In genomic region chr2:34963371-34963956, GRCm38 (mm10) we compare ENCODE assay signal across 9 mouse cellular contexts. TPM values are rescaled to one million over a fixed set of nuclear protein-coding genes. Genes with fewer than 3 reads are reported as not detected.
DNase-seq lines count a peak whose midpoint lies in the region; ATAC-seq and TF ChIP-seq lines count a peak whose summit lies in the region.
"Had no signal": no experiment of that assay in that cellular context is flagged by ENCODE, and none has a peak within 500 bp of the region (broad histone marks: within the 10 kb centered on the region; RNA-seq: fewer than 3 reads in every experiment).

No protein-coding gene starts in this region.

- peaks cover 0 to 20% of the 10 kb centered on the region in 2 experiments; a peak in 2 of 4 replicates for H3K4me1 ChIP-seq in MEL (ENCODE audit: control insufficient read depth in 1 of 2, insufficient read depth in 2 of 2, low read length in 2 of 2)
- peaks cover 23% of the 10 kb centered on the region for H3K4me1 ChIP-seq in kidney, embryonic 16.5 days (ENCODE audit: insufficient read depth, low read length)
- H3K4me1 ChIP-seq in small intestine, adult 2 months (ENCODE audit: control insufficient read depth, insufficient read depth, insufficient read length, low read length) = peaks cover 14% of the 10 kb centered on the region
- H3K4me1 ChIP-seq in intestine, embryonic 15.5 days (replicated peaks) = peaks cover 13% of the 10 kb centered on the region; the same call in 1 of the 2 replicates

- H3K9ac ChIP-seq in MEL (ENCODE audit: control insufficient read depth, low read depth, low read length, poor library complexity, severe bottlenecking) = peak overlapping the region; percentile 37; the same call in 1 of the 2 replicates
- H3K9ac ChIP-seq in kidney, embryonic 16.5 days (replicated peaks; ENCODE audit: low read length) = 0 out of 2 replicates have a peak overlapping the region, but pooled peaks have one; percentile 10
- no peak overlapping the region for H3K9ac ChIP-seq in intestine, embryonic 15.5 days
- H3K9ac ChIP-seq: hindbrain, embryonic 15.5 days had no signal

- no peaks in the 10 kb centered on the region for H3K79me2 ChIP-seq in MEL (ENCODE audit: control insufficient read depth, insufficient read depth, low read length, poor library complexity)

- peaks cover 0 to 2% of the 10 kb centered on the region in 2 experiments; a peak in 3 of 4 replicates for H3K27me3 ChIP-seq in MEL (ENCODE audit: control insufficient read depth in 1 of 2, insufficient read depth in 2 of 2, low read length in 2 of 2)
- no peaks in the 10 kb centered on the region for H3K27me3 ChIP-seq in kidney, embryonic 16.5 days (ENCODE audit: insufficient read depth, low read length)
- no peaks in the 10 kb centered on the region for H3K27me3 ChIP-seq in small intestine, adult 2 months (ENCODE audit: control insufficient read depth, insufficient read depth, low read length)
- no peaks in the 10 kb centered on the region for H3K27me3 ChIP-seq in intestine, embryonic 15.5 days (replicated peaks)
- H3K27me3 ChIP-seq: hindbrain, embryonic 15.5 days had no signal

- H3K4me2 ChIP-seq in kidney, embryonic 16.5 days (replicated peaks; ENCODE audit: low read depth, low read length) = peak overlapping the region; percentile 31
- H3K4me2 ChIP-seq in intestine, embryonic 15.5 days (replicated peaks) = no peak overlapping the region
- H3K4me2 ChIP-seq: hindbrain, embryonic 15.5 days had no signal

- peak overlapping the region in 1 of 2 experiments; percentile 9; a peak in 1 of 4 replicates for H3K4me3 ChIP-seq in MEL (ENCODE audit: control insufficient read depth in 1 of 2, insufficient read depth in 1 of 2, low read depth in 2 of 2, low read length in 2 of 2)
- peak overlapping the region; percentile 15; the same call in 1 of the 2 replicates for H3K4me3 ChIP-seq in kidney, embryonic 16.5 days (ENCODE audit: low read length)
- H3K4me3 ChIP-seq in small intestine, adult 2 months (ENCODE audit: low read depth, low read length) = peak overlapping the region; percentile 10; the same call in 1 of the 2 replicates
- no peak overlapping the region for H3K4me3 ChIP-seq in intestine, embryonic 15.5 days (replicated peaks)
- H3K4me3 ChIP-seq: hindbrain, embryonic 15.5 days had no signal

- no peak for TF ChIP-seq CTCF in MEL (IDR thresholded peaks at IDR 0.05 in 2 of 3, conservative IDR thresholded peaks at IDR 0.05 in 1 of 3; ENCODE audit: control insufficient read depth in 1 of 3, insufficient read depth in 1 of 3, low read depth in 2 of 3, low read length in 3 of 3, poor library complexity in 1 of 3, severe bottlenecking in 1 of 3)
- TF ChIP-seq CTCF in small intestine, adult 2 months (IDR thresholded peaks at IDR 0.05; ENCODE audit: extremely low read depth, insufficient read length, insufficient replicate concordance, low read depth, low read length) = no peak

- H3K9me3 ChIP-seq in MEL (replicated peaks; ENCODE audit: insufficient read depth, low read length) = no peaks in the 10 kb centered on the region
- no peaks in the 10 kb centered on the region for H3K9me3 ChIP-seq in kidney, embryonic 16.5 days (ENCODE audit: low read length)
- no peaks in the 10 kb centered on the region for H3K9me3 ChIP-seq in intestine, embryonic 15.5 days
- H3K9me3 ChIP-seq: hindbrain, embryonic 15.5 days had no signal

- peak; percentile 67 for ATAC-seq in kidney, embryonic 16.5 days (ENCODE audit: low FRiP score, low TSS enrichment)
- no peak for ATAC-seq in intestine, embryonic 15.5 days

- DNase-seq in CD4-positive helper T cell, adult 2 months (ENCODE audit: low read depth, low spot score) = peak; percentile 96
- peak; percentile 32 for DNase-seq in MEL (ENCODE audit: low read depth, low spot score)
- no peak for DNase-seq in c-Kit-positive CD71-positive TER-119-positive erythroid progenitor cells, embryonic 14.5 days (ENCODE audit: low spot score)
- DNase-seq in adrenal gland, adult 18-20 months (ENCODE audit: low spot score in 2 of 2) = no peak
- DNase-seq: cerebellum, postnatal 14 days had no signal

- peaks cover 0 to 13% of the 10 kb centered on the region in 2 experiments; a peak in 2 of 4 replicates for H3K36me3 ChIP-seq in MEL (ENCODE audit: control insufficient read depth in 1 of 2, insufficient read depth in 2 of 2, low read length in 2 of 2)
- no peaks in the 10 kb centered on the region for H3K36me3 ChIP-seq in kidney, embryonic 16.5 days (ENCODE audit: insufficient read depth, low read length)
- H3K36me3 ChIP-seq in small intestine, adult 2 months (ENCODE audit: control insufficient read depth, insufficient read depth, low read length) = no peaks in the 10 kb centered on the region
- H3K36me3 ChIP-seq in intestine, embryonic 15.5 days = no peaks in the 10 kb centered on the region
- H3K36me3 ChIP-seq: hindbrain, embryonic 15.5 days had no signal

- peak overlapping the region; percentile 37; the same call in 1 of the 2 replicates for H3K27ac ChIP-seq in MEL (ENCODE audit: control insufficient read depth, low read depth, low read length)
- peak overlapping the region; percentile 83 for H3K27ac ChIP-seq in kidney, embryonic 16.5 days (ENCODE audit: low read length)
- H3K27ac ChIP-seq in small intestine, adult 2 months (ENCODE audit: insufficient read depth, low read depth, low read length) = peak overlapping the region; percentile 92
- H3K27ac ChIP-seq in intestine, embryonic 15.5 days = no peak overlapping the region
- H3K27ac ChIP-seq: hindbrain, embryonic 15.5 days had no signal

- peak; percentile 30 to 37; a peak in 1 of 4 replicates for TF ChIP-seq POLR2A in MEL (IDR thresholded peaks at IDR 0.05; ENCODE audit: control insufficient read depth in 1 of 2, insufficient read depth in 1 of 2, low read depth in 1 of 2, low read length in 2 of 2, poor library complexity in 1 of 2)
- no peak for TF ChIP-seq POLR2A in small intestine, adult 2 months (IDR thresholded peaks at IDR 0.05; ENCODE audit: low read depth, low read length)

- no peak for TF ChIP-seq EP300 in MEL (IDR thresholded peaks at IDR 0.05; ENCODE audit: low read depth in 1 of 2, low read length in 2 of 2)

- WGBS in kidney, embryonic 16.5 days = 39% methylated on average over 13 of the region's 13 CpGs
- WGBS in small intestine, adult 2 months = 58% methylated on average over 13 of the region's 13 CpGs
- WGBS in intestine, embryonic 15.5 days = 80% methylated on average over 13 of the region's 13 CpGs

- no peak for TF ChIP-seq RAD21 in MEL (IDR thresholded peaks at IDR 0.05; ENCODE audit: low read depth, low read length)

TF ChIP-seq in MEL, 35 proteins besides CTCF, POLR2A, EP300 and RAD21:
- peak; percentile 80 for TF ChIP-seq MAX (IDR thresholded peaks at IDR 0.05; ENCODE audit: low read length)
- TF ChIP-seq USF2 (IDR thresholded peaks at IDR 0.05; ENCODE audit: borderline replicate concordance in 1 of 2, insufficient read depth in 1 of 2, low read depth in 1 of 2, low read length in 2 of 2) = 0 out of 4 replicates have a peak, but pooled peaks of 1 of the 2 experiments have one; percentile 24
- peak; percentile 87 for TF ChIP-seq USF1 (IDR thresholded peaks at IDR 0.05; ENCODE audit: low read depth, low read length)
- no peak for TF ChIP-seq MYB (IDR thresholded peaks at IDR 0.05; ENCODE audit: low read depth, low read length)
- no peak for TF ChIP-seq GATA1 (IDR thresholded peaks at IDR 0.05; ENCODE audit: low read depth, low read length)
- no peak for TF ChIP-seq MEF2A (IDR thresholded peaks at IDR 0.05; ENCODE audit: extremely low read depth, insufficient replicate concordance, low read depth, low read length, poor library complexity, severe bottlenecking)
- peak; percentile 64; the same call in 1 of the 2 replicates for TF ChIP-seq NRF1 (IDR thresholded peaks at IDR 0.05; ENCODE audit: insufficient read depth, low read depth, low read length, poor library complexity, severe bottlenecking)
- TF ChIP-seq TBP (IDR thresholded peaks at IDR 0.05; ENCODE audit: low read depth, low read length) = 0 out of 2 replicates have a peak, but pooled peaks have one; percentile 11

RNA-seq across cellular contexts. Expression of gene Traf1, which starts 1.9 kb away (rescaled TPM):
- 0.04 TPM in 1 of 2 replicates, not detected in the other for total RNA-seq in MEL (2012; rRNA removed)
- polyA plus RNA-seq in MEL (2012; ENCODE audit: insufficient read depth in 1 of 2, insufficient read length in 2 of 2, low read depth in 1 of 2, low replicate concordance in 2 of 2, missing spikeins in 1 of 2) = under 1 TPM in 1 of 2 experiments, not detected in 1; 0.03 TPM
- 30.3 and 33.2 TPM in 2 replicates for polyA plus RNA-seq in kidney, embryonic 16.5 days (2015; fragmentation: Nextera tagmentation; extraction: Ambion mirVana)
- 3.8 and 6.1 TPM in 2 replicates for polyA plus RNA-seq in small intestine, adult 2 months (2012; rRNA removed)
- 1 to 10 TPM; 2.6 to 2.8 TPM for total RNA-seq in adrenal gland, adult 18-20 months (2021)
- polyA plus RNA-seq in intestine, embryonic 15.5 days (2015; fragmentation: Nextera tagmentation; extraction: Ambion mirVana) = 2.5 TPM in 2 replicates

RNA-seq across cellular contexts. Expression of gene Phf19, which starts 49.6 kb away (rescaled TPM):
- 10.2 and 10.9 TPM in 2 replicates for total RNA-seq in MEL (2012; rRNA removed)
- 10 to 100 TPM in 1 of 2 experiments, not detected in 1; 26.2 TPM for polyA plus RNA-seq in MEL (2012; ENCODE audit: insufficient read depth in 1 of 2, insufficient read length in 2 of 2, low read depth in 1 of 2, low replicate concordance in 2 of 2, missing spikeins in 1 of 2)
- 21.4 and 22.2 TPM in 2 replicates for polyA plus RNA-seq in kidney, embryonic 16.5 days (2015; fragmentation: Nextera tagmentation; extraction: Ambion mirVana)
- 0.51 and 1.4 TPM in 2 replicates for polyA plus RNA-seq in small intestine, adult 2 months (2012; rRNA removed)
- 1 to 10 TPM; 1.3 to 1.7 TPM for total RNA-seq in adrenal gland, adult 18-20 months (2021)
- polyA plus RNA-seq in intestine, embryonic 15.5 days (2015; fragmentation: Nextera tagmentation; extraction: Ambion mirVana) = 8.0 TPM in 2 replicates

Comparison
In these comparisons a context has a peak if more than half of its experiments do, and no peak if none do; other contexts are left out.
1. DNase-seq: peak in CD4-positive helper T cell, adult 2 months (single experiment) and MEL (single experiment); none in c-Kit-positive CD71-positive TER-119-positive erythroid progenitor cells, embryonic 14.5 days (single experiment) and adrenal gland, adult 18-20 months (0 of 2).